Mouse (Mus musculus): ENCODE results near the gene Pkp2. TPM values are rescaled to one million over a fixed set of nuclear protein-coding genes. Genes with fewer than 3 reads are reported as not detected.

Pkp2 gene
- 1.1 TPM for polyA plus RNA-seq (2017; shearing (Covaris generic))

DNA sequence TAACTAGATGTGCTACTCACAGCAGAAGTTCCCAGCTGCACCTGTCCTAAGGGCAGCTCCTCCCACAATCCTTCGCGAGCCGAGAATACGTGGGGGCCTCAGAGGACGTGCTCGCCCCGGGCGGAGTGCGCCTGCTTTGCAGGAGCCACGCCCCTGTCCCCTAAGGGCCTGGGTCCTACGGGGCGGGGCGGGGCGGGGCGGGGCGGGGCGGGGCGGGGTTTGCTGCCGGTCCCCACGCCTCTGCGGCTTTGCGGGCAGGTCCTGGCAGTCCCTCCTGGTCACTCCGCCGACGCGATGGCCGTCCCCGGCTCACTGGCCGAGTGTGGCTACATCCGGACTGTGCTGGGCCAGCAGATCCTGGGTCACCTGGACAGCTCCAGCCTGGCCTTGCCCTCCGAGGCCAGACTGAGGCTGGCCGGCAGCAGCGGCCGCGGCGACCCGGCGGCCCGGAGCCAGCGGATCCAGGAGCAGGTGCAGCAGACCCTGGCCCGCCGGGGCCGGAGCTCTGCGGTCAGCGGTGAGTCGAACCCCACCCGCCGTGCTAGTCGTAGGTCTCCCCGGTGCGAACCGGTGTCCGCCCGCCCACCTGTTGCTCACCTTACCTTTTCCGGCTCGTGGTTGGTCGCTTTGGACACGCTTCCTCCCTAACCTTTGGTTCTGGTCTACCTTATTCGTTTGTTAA, at the start of gene Pkp2:
TSS of gene Pkp2 (plus strand) at position 240 of the 682 bp plus-strand sequence.

DNA sequence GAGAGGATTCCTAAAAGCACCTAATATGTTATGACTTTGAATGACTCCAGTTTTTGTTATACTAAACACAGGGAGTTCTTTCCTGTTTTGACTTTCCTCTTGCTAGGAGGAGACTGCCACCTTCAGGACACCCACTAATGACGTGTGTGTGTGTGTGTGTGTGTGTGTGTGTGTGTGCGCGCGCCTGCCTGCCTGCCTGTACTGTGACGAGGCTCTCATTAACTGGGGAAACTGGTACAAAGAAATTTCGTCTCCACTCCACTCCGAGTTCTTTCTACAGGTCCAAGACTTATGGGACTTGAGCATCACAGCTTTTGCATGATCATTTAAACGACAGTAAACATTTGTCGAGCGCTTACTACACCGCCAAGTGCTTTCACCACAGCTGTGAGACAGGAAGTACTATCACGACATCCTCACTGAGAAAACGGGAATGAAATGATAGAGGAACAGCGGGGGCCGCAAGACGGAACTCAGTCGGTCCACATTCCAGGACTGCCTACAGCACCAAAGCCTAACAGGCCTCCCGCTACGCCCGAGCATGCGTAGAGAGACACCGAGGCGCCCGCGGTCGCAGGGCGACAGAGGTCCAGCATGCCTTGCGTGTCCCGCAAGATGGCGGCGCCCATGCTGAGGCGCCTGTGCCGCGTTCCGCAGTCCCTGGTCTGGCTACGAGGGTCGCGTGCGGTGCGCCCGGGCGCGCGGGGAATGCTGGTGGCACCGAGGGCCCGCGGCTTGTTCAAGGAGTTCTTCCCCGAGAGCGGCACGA, 89.4 kb downstream of the Pkp2 start, which contains the start of gene Yars2:
TSS of gene Yars2 (plus strand) at position 597 of the 769 bp plus-strand sequence.

Other genes with a start within 250 kb of the Pkp2 start
- 23.0 TPM for gene Yars2, start 89.6 kb downstream of the Pkp2 start, polyA plus RNA-seq (2017; shearing (Covaris generic))
- gene Dnm1l, start 145.6 kb downstream of the Pkp2 start, polyA plus RNA-seq (2017; shearing (Covaris generic)) = 41.0 TPM

All from effector memory CD4-positive, alpha-beta T cell, adult 5 months (primary cell).